Mouse (Mus musculus): ENCODE measurements around the gene Gm3278. TPM values are rescaled to one million over a fixed set of nuclear protein-coding genes. Genes with fewer than 3 reads are reported as not detected.

The Gm3278 gene
- not detected in 4 replicates for total RNA-seq (2023)

DNA sequence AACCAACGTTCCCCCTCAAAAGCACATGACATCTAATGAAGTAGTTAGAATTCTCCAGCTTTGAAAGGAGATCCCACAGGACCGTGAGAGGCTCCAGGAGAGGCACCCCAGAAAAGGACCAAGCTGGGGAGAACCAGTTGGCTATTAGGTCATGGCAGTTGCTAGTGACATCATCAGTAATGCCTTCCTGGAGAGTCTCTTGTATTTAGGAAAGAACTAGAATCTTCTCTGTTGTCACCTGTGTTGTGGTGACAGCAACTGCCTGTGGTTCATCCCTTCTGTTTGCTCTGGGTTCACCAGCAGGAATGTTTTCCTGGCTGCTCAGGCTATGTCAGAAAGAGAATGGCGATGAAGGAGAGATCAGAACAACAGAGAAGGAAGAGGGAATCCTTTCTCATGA lies at the start of gene Gm3278:
Gene Gm3278, plus strand, starts transcription at position 301 of the 400 bp plus-strand sequence.

GRCm38 (mm10) chr14:4855299-4855980 lies 36.8 kb upstream of the Gm3278 start, which contains the start of gene Gm3264:
Gm3264 (plus strand) TSS chr14:4855576.

Other genes with a start within 250 kb of the Gm3278 start
- gene Gm3239, start 228.2 kb upstream of the Gm3278 start, total RNA-seq (2023) = not detected in 4 replicates
- not detected in 4 replicates for gene Gm7876, start 183.2 kb upstream of the Gm3278 start, total RNA-seq (2023)
- gene Gm3252, start 165.6 kb upstream of the Gm3278 start, total RNA-seq (2023) = not detected in 4 replicates
- not detected in 4 replicates for gene Gm9602, start 116.1 kb upstream of the Gm3278 start, total RNA-seq (2023)
- gene Gm3269, start 54.3 kb upstream of the Gm3278 start, total RNA-seq (2023) = not detected in 4 replicates
- not detected in 4 replicates for gene Gm3264, start 36.8 kb upstream of the Gm3278 start, total RNA-seq (2023)
- gene Gm8297, start 91.5 kb downstream of the Gm3278 start, total RNA-seq (2023) = not detected in 4 replicates
- gene Gm3298, start 123.5 kb downstream of the Gm3278 start, total RNA-seq (2023) = not detected in 4 replicates
- not detected in 4 replicates for gene 4930555G01Rik, start 158.2 kb downstream of the Gm3278 start, total RNA-seq (2023)
- gene Gm8281, start 178.6 kb downstream of the Gm3278 start, total RNA-seq (2023) = not detected in 4 replicates
- gene Gm8279, start 239.1 kb downstream of the Gm3278 start, total RNA-seq (2023) = not detected in 4 replicates

All from B cell, adult 62 days (primary cell).